Mouse (Mus musculus) bone marrow macrophage, adult 2 months (primary cell): ENCODE measurements around the gene Dll4. TPM values are rescaled to one million over a fixed set of nuclear protein-coding genes. Genes with fewer than 3 reads are reported as not detected.

Experiments used
- H3K27ac ChIP-seq: 2 replicates; pipeline ENCODE4 v1.5.1; 2012; ENCODE audit warnings: low read depth, low read length; ENCODE audit not compliant: insufficient read depth
- H3K4me1 ChIP-seq: 2 replicates; pipeline ENCODE4 v1.6.1; 2012; ENCODE audit warnings: low read length; ENCODE audit not compliant: control insufficient read depth, insufficient read depth
- H3K4me3 ChIP-seq: 2 replicates; pipeline ENCODE4 v1.5.1; 2012; ENCODE audit warnings: mild to moderate bottlenecking, low read length, moderate library complexity; ENCODE audit not compliant: insufficient read depth
- CTCF ChIP-seq: IDR thresholded peaks from 2 replicates; pipeline ENCODE4 v1.5.1; 2012; ENCODE audit warnings: low read depth, mild to moderate bottlenecking, low read length, moderate library complexity
- POLR2A ChIP-seq: IDR thresholded peaks from 2 replicates; pipeline ENCODE4 v1.6.1; 2012; ENCODE audit warnings: mild to moderate bottlenecking, low read depth, low read length, borderline replicate concordance
- polyA plus RNA-seq: library from polyadenylated mRNA; stranded (reverse); fragments of >200 nt; gene quantifications from 2 replicates; pipeline ENCODE4 v1.2.4, GENCODE M21; 2012; ENCODE audit not compliant: missing spikeins, insufficient read depth, insufficient read length

The Dll4 gene
- polyA plus RNA-seq, 1 experiment, result not detected

DNA sequence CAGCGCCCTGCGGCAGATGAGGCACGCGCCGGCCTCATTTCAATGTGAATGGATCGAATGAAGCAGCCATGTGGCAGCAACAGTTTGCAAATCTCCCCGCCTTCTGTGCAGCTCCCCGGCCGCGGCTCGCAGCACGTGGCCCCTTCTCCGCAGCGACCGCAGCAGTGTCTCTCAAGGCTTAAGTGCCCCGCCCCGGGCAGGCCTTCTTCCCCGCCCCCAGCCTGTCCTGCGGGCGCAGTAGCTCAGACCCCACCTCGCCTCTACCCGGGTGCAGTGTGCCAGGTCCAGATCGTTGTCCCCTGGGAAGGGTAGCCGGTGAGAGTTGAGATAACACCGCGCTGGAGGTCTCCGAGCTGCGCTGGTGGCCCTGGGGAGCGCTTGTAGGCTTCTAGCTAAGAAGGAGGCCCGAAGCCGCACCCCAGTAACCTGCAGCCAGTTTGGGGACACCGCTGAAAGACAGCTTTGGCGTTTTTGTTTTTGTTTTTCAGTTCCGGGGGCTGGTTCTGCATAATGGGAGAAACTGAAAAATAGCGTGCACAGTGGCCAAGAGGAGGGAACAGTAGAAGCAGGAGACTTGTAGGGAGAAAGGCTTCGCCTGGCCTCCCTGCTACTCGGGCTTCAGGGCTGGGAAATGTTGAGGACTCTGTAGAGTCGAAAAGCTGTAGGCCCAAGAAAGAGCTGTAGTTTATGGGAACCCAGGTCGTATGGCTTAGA, 2.8 kb upstream of the Dll4 start:
- Histone ChIP-seq H3K4me3 (peak overlapping the region; percentile 14), H3K27ac (no peak overlapping the region), H3K4me1 (peaks cover 24% of the 10 kb centered on the region)
- TF ChIP-seq CTCF (no peak), POLR2A (no peak)

DNA sequence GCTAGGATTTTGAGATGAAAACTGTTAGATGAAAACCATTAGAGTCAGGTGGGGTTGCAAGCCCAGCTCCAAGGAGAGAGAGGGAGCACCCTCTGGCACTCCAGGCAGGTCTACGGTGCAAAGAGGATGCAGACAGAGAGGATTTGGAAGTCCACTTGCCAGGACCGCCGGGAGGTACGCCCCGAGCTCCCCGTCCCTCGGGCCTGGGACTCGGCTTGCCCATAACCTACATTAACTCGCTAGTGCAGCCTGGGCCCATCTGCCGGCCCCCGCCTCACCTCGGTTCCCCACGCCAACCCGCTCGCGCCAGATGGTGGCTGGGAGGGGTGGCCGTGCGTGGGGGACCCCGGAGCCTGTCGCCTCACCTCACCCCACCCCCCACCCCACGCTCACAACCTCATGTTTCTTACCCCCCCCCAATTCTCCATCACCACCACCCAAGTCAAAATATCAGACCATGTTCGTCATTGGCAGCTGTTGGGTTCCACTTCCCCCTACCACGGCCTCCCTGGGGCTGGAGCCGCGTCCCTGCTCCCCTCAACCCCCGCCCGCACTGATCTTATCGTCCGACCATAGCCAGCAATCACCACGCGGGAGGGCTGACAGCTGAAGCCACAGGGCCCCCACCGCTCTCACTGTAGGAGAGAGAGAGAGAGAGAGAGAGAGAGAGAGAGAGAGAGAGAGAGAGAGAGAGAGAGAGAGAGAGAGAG, 1.6 kb upstream of the Dll4 start:
- no peak overlapping the region for H3K27ac ChIP-seq
- peaks cover 18% of the 10 kb centered on the region for H3K4me1 ChIP-seq
- H3K4me3 ChIP-seq, result peak overlapping the region; percentile 5; the same call in 1 of the 2 replicates
- TF ChIP-seq POLR2A, result no peak
- TF ChIP-seq CTCF, result no peak

DNA sequence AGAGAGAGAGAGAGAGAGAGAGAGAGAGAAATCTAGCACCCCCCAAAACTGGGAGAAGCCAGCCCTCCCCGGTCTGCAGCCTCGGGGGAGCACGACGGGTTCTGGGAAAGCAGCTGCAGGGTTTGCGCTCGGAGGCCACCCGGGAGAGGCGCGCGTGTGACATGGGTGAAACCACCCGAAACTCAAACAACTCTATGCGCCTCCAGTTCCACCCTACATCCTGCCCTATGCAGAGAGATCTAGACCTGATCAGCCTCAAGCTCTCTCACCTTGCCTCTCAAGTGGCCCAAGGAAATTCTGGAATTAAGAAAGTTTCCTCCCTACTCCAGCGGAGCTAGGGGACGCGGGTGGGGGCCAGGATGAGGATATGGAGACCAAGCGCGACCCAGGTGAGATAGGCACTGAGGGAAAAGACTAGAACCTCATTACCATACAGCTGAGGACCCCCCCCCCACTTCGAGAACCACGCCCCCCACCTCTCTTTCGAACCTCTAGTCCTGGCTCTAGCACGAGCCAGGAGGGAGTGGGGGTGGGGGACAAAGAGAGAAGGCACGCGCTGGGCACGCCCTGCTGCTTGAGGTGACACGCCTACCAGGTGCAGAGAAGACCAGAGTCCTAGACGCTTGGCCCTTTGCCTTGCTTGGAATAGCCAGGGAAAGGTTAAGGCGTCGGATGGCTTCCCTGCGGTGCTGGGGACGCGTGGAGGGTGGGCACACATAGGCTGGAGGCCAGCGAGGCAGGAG, 837 bp upstream of the Dll4 start:
- TF ChIP-seq CTCF, result no peak
- no peak for TF ChIP-seq POLR2A
- Histone ChIP-seq H3K4me1 (peaks cover 18% of the 10 kb centered on the region), H3K4me3 (peak overlapping the region; percentile 38), H3K27ac (no peak overlapping the region)

GRCm38 (mm10) chr2:119326161-119327101, 847 bp downstream of the Dll4 start:
- TF ChIP-seq CTCF (no peak), POLR2A (no peak)
- Histone ChIP-seq H3K4me3 (peak overlapping the region; percentile 38), H3K27ac (no peak overlapping the region)

DNA sequence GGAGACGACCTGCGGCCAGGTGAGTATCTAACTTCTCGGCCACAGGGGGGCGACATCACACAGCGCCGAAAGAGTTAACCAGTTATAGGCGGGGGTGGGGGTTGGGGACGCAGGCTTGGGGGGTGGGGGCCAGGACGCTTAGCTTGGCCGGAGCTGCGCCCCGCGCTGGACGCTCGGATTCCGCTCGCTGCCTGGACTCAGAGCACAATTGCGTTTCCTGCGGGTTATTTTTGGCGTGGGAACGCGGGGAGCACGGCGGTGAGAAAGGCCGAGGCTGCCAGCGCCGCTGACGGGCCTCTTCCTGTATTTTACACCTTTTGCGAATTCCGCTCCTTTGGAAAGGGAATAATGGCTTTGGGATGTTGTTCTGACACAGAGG, 1.5 kb downstream of the Dll4 start:
- Histone ChIP-seq H3K4me3 (peak overlapping the region; percentile 13; the same call in 1 of the 2 replicates), H3K27ac (no peak overlapping the region), H3K4me1 (peaks cover under 1% of the 10 kb centered on the region)
- TF ChIP-seq POLR2A, result no peak
- TF ChIP-seq CTCF, result peak; percentile 68

More at GRCm38 (mm10) chr2:119326161-119327101, 847 bp downstream of the Dll4 start:
- H3K4me1 ChIP-seq, result peaks cover 6% of the 10 kb centered on the region

DNA sequence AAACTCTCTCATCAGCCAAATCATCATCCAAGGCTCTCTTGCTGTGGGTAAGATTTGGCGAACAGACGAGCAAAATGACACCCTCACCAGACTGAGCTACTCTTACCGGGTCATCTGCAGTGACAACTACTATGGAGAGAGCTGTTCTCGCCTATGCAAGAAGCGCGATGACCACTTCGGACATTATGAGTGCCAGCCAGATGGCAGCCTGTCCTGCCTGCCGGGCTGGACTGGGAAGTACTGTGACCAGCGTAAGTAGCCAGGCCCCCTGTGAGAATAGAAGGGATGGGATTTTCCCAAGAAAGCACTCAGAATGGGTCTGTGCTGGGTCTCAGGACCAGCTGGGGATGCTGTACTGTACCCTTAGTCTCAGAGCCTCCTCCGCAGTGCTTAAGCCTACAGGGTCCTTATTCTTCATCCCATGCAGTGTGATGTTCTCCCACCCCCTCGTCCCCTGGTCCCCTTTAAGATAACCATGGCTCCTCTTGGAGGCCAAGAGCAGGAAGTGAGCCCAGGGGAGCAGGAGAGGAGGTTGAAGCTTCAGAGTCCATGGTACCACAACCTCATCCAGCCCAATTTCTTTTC, 2.5 kb downstream of the Dll4 start:
- no peak overlapping the region for H3K4me3 ChIP-seq
- TF ChIP-seq POLR2A, result no peak
- no peak for TF ChIP-seq CTCF
- H3K27ac ChIP-seq, result no peak overlapping the region
- no peaks in the 10 kb centered on the region for H3K4me1 ChIP-seq

DNA sequence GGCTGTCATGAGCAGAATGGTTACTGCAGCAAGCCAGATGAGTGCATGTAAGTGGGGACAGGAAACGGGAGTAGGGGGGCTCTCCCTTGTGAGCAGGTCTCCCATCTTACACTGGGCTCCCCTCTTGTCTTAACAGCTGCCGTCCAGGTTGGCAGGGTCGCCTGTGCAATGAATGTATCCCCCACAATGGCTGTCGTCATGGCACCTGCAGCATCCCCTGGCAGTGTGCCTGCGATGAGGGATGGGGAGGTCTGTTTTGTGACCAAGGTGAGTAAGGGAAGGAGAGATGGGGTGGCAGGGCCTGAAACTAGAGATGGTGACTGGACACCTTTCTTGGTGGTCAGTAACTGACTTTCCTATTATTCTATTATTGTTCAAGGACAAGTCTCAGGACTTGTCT, 3.0 kb downstream of the Dll4 start:
- H3K4me3 ChIP-seq, result no peak overlapping the region
- no peak overlapping the region for H3K27ac ChIP-seq
- H3K4me1 ChIP-seq, result no peaks in the 10 kb centered on the region
- TF ChIP-seq CTCF, result no peak
- TF ChIP-seq POLR2A, result no peak

DNA sequence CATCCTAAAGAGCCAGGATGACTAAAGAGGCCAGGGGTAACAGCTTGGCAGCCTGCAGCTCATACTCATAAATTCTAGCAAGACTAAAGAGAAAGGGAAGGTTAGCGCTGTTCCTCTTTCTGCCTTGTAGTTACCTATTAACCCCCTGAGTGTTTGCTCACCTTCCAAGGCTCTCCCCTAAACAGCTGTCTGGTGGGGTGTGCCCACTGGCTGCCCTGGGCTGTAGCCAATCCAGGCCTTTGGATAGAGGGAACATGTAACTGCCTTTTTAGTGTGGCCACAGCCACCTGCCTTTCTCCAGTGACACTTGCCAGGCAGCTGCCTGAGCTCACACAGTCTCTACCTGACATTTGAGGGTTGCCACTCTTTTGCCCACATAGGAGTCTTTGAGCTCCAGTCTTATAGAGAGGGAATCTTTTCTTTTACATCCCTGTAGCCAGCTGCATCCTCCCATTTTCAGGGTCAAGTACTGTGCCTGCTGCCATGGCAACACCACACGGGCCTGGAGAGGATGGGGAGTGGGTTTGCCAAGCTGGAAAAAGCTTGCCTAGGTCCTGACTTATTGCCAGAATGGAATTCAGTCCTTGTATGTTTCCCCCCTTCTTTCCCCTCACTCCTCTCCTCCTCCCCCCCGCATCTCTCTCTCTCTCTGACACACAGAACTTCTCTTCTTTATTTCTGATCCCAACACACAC, 3.7 kb downstream of the Dll4 start:
- no peak overlapping the region for H3K4me3 ChIP-seq

More for the DNA sequence above, 3.7 kb downstream of the Dll4 start:
- no peak for TF ChIP-seq POLR2A
- TF ChIP-seq CTCF, result no peak
- H3K27ac ChIP-seq, result no peak overlapping the region
- H3K4me1 ChIP-seq, result no peaks in the 10 kb centered on the region
